Mouse (Mus musculus) midbrain, postnatal 0 days (tissue): Measurements from ENCODE around the gene Tex14. TPM values are rescaled to one million over a fixed set of nuclear protein-coding genes. Genes with fewer than 3 reads are reported as not detected.
"Not testable (repeated sequence)": the region's sequence is repeated elsewhere in the genome, so short reads cannot be mapped to it uniquely, and the experiment has no call there.

Experiments used
- ATAC-seq: fragments of 200-750 bp; cut with Nextera tagmentation; 2 replicates; pipeline ENCODE4 v1.8.0; 2017; ENCODE audit warnings: moderate number of reproducible peaks, mild to moderate bottlenecking, moderate TSS enrichment, moderate library complexity; ENCODE audit not compliant: low FRiP score
- DNase-seq: peaks from one replicate; pipeline ENCODE4 v3.0.0-alpha.2; 2015; ENCODE audit warnings: low spot score
- H3K27ac ChIP-seq: fragments of 300-500 bp; sonication (generic); 2 replicates; pipeline ENCODE4 v1.5.1; 2014; ENCODE audit warnings: low read depth, mild to moderate bottlenecking, low read length, mixed read lengths
- H3K27me3 ChIP-seq: fragments of 300-500 bp; sonication (generic); 2 replicates; pipeline ENCODE4 v1.6.1; 2014; ENCODE audit warnings: low read length, control low read depth, mixed read lengths; ENCODE audit not compliant: insufficient read depth
- H3K36me3 ChIP-seq: fragments of 300-500 bp; sonication (generic); 2 replicates; pipeline ENCODE4 v1.6.1; 2014; ENCODE audit warnings: low read length, control low read depth, mixed read lengths; ENCODE audit not compliant: insufficient read depth
- H3K4me1 ChIP-seq: fragments of 300-500 bp; sonication (generic); 2 replicates; pipeline ENCODE4 v1.6.1; 2014; ENCODE audit warnings: mild to moderate bottlenecking, control low read depth, antibody characterized with exemption, low read length, mixed read lengths; ENCODE audit not compliant: insufficient read depth
- H3K4me2 ChIP-seq: fragments of 300-500 bp; sonication (generic); 2 replicates; pipeline ENCODE4 v1.6.1; 2014; ENCODE audit warnings: low read depth, mild to moderate bottlenecking, low read length, mixed read lengths; ENCODE audit not compliant: poor library complexity, severe bottlenecking
- H3K4me3 ChIP-seq: fragments of 300-500 bp; sonication (generic); 2 replicates; pipeline ENCODE4 v1.5.1; 2014; ENCODE audit warnings: low read depth, mild to moderate bottlenecking, low read length, moderate library complexity
- H3K9ac ChIP-seq: fragments of 300-500 bp; sonication (generic); replicated peaks from 2 replicates; pipeline ENCODE4 v1.6.1; 2014; ENCODE audit warnings: mild to moderate bottlenecking, low read length, moderate library complexity, mixed read lengths; ENCODE audit not compliant: poor library complexity, severe bottlenecking
- H3K9me3 ChIP-seq: fragments of 300-500 bp; sonication (generic); 2 replicates; pipeline ENCODE4 v1.6.1; 2016; ENCODE audit warnings: low read length, control low read depth
- CTCF ChIP-seq: IDR thresholded peaks from 2 replicates; pipeline ENCODE4 v1.5.1; 2016; ENCODE audit warnings: antibody characterized with exemption, mild to moderate bottlenecking
- WGBS: fragments of 180-500 bp; shearing (Covaris S2); extraction: QIAGEN DNeasy Blood & Tissue Kit; methylation state at CpG from one replicate; pipeline ENCODE4 v1.1.7; 2014; 5-methylcytosine and 5-hydroxymethylcytosine counted together
- polyA plus RNA-seq: library from polyadenylated mRNA; unstranded; fragments of >200 nt; fragmentation: Nextera tagmentation; extraction: Ambion mirVana; gene quantifications from 2 replicates; pipeline ENCODE4 v1.2.1, GENCODE M21; 2015
- total RNA-seq: library from RNA; depleted of rRNA; stranded (reverse); fragments of >200 nt; gene quantifications from 2 replicates; pipeline ENCODE4 v1.2.3, GENCODE M21; 2014

Tex14 gene
- total and polyA plus RNA-seq, 2 experiments from 2014 or later = 0.35 to 0.66 TPM

DNA sequence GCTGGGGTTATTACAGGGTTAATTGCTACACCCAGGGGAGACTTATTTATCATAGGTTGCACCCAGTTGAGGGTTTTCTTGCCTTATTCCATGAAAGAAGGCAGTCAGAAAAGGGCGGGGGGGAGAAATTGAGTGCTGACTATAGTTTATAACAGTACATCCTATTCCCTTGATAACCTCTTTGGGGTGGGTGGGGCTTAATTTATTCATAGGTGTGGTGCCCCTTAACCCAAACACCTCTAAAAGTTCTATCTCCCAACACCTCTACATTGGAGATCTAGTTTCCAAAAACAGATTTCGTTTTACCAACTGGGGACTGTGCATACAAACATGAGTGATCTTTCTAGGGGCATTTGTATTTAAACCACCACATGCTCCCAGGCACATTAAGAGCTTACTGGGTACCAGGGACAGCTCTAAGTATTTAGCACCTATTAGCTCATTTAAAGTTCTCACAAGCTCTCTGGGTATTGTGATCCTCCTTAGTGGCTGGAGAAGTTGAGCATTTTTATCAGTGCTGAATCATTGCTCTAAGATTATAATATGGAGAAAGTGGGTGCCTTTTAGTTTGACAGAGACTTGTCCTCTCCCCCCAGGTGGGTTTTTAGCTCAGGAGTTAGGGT lies 23.3 kb downstream of the Tex14 start:
- H3K9ac ChIP-seq = no peak overlapping the region
- H3K27ac ChIP-seq = no peak overlapping the region
- no peak for TF ChIP-seq CTCF
- ATAC-seq (no peak), DNase-seq (no peak)
- no peaks in the 10 kb centered on the region for H3K9me3 ChIP-seq
- no peaks in the 10 kb centered on the region for H3K36me3 ChIP-seq
- H3K4me2 ChIP-seq = no peak overlapping the region
- no peaks in the 10 kb centered on the region for H3K27me3 ChIP-seq
- WGBS = 68% methylated on average over 2 of the region's 2 CpGs
- H3K4me1 ChIP-seq = no peaks in the 10 kb centered on the region; the same call in 1 of the 2 replicates
- no peak overlapping the region for H3K4me3 ChIP-seq

GRCm38 (mm10) chr11:87429363-87429762 lies 24.5 kb downstream of the Tex14 start:
- no peak for TF ChIP-seq CTCF
- DNase-seq = no peak
- no peaks in the 10 kb centered on the region for H3K27me3 ChIP-seq
- no peaks in the 10 kb centered on the region for H3K36me3 ChIP-seq
- no peaks in the 10 kb centered on the region for H3K9me3 ChIP-seq
- no peak overlapping the region for H3K9ac ChIP-seq
- WGBS = 82% methylated on average over 4 of the region's 4 CpGs
- H3K27ac ChIP-seq = no peak overlapping the region
- no peak overlapping the region for H3K4me2 ChIP-seq
- H3K4me1 ChIP-seq = no peaks in the 10 kb centered on the region; the same call in 1 of the 2 replicates
- no peak overlapping the region for H3K4me3 ChIP-seq
- no peak for ATAC-seq

GRCm38 (mm10) chr11:87430374-87430773 lies 25.5 kb downstream of the Tex14 start:
- H3K4me1 ChIP-seq = no peaks in the 10 kb centered on the region; the same call in 1 of the 2 replicates
- no peaks in the 10 kb centered on the region for H3K9me3 ChIP-seq
- no peaks in the 10 kb centered on the region for H3K27me3 ChIP-seq
- no peak overlapping the region for H3K9ac ChIP-seq
- no peak for ATAC-seq
- DNase-seq = no peak
- no peak for TF ChIP-seq CTCF
- no peak overlapping the region for H3K4me3 ChIP-seq
- no peaks in the 10 kb centered on the region for H3K36me3 ChIP-seq
- H3K27ac ChIP-seq = no peak overlapping the region
- 93% methylated on average over 2 of the region's 2 CpGs for WGBS
- H3K4me2 ChIP-seq = no peak overlapping the region

GRCm38 (mm10) chr11:87431813-87432212 lies 26.9 kb downstream of the Tex14 start:
- WGBS = 90% methylated on average over 8 of the region's 8 CpGs
- not testable (repeated sequence) for ATAC-seq

DNA sequence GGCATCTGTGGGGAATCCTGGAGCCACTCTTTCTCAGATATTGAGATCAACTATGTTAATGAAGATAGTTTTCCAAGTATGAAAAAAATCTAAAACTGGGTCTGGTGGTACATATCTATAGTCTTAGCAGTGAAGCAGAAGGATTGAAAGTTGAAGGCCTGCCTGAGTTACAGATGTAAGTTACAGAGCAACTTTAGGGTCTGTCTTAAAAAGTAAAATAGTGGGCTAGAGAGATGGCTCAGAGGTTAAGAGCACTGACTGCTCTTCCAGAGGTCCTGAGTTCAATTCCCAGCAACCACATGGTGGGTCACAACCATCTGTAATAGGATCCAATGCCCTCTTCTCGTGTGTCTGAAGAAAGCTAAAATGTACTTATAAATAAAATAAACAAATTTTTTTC lies 27.6 kb downstream of the Tex14 start:
- no peak for TF ChIP-seq CTCF
- DNase-seq = no peak

More at GRCm38 (mm10) chr11:87431813-87432212, 26.9 kb downstream of the Tex14 start:
- not testable (repeated sequence) for H3K4me1 ChIP-seq, H3K4me2 ChIP-seq, H3K36me3 ChIP-seq, H3K9ac ChIP-seq, H3K27ac ChIP-seq, H3K9me3 ChIP-seq, DNase-seq, H3K27me3 ChIP-seq, H3K4me3 ChIP-seq

GRCm38 (mm10) chr11:87432933-87433669 lies 28.2 kb downstream of the Tex14 start:
- no peaks in the 10 kb centered on the region for H3K4me1 ChIP-seq
- H3K36me3 ChIP-seq = no peaks in the 10 kb centered on the region
- H3K27me3 ChIP-seq = no peaks in the 10 kb centered on the region
- no peaks in the 10 kb centered on the region for H3K9me3 ChIP-seq
- H3K4me2 ChIP-seq = no peak overlapping the region
- ATAC-seq (no peak), DNase-seq (no peak)
- H3K4me3 ChIP-seq = no peak overlapping the region
- 57% methylated on average over 6 of the region's 6 CpGs for WGBS
- no peak overlapping the region for H3K27ac ChIP-seq
- H3K9ac ChIP-seq = no peak overlapping the region
- TF ChIP-seq CTCF = no peak

More for the DNA sequence above, 27.6 kb downstream of the Tex14 start:
- no peaks in the 10 kb centered on the region for H3K27me3 ChIP-seq
- no peak overlapping the region for H3K4me2 ChIP-seq
- H3K4me1 ChIP-seq = no peaks in the 10 kb centered on the region
- H3K4me3 ChIP-seq = no peak overlapping the region
- no peaks in the 10 kb centered on the region for H3K9me3 ChIP-seq
- no peaks in the 10 kb centered on the region for H3K36me3 ChIP-seq
- no peak overlapping the region for H3K27ac ChIP-seq
- no peak overlapping the region for H3K9ac ChIP-seq
- WGBS = 82% methylated on average over 1 of the region's 1 CpGs
- no peak for ATAC-seq

DNA sequence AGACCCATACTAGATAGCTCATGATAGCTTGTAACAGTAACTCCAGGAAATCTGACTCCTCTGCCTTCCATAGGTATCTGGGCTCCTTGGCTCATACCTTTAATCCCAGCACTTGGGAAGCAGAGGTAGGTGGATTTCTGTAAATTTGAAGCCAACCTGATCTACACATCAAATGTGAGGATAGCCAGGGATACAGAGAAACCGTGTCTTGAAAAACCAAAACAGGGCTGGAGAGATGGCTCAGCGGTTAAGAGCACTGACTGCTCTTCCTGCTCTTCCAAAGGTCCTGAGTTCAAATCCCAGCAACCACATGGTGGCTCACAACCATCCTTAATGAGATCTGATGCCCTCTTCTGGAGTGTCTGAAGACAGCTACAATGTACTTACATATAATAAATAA lies 30.2 kb downstream of the Tex14 start:
- not testable (repeated sequence) for ATAC-seq, H3K27me3 ChIP-seq, H3K36me3 ChIP-seq, H3K4me1 ChIP-seq, H3K9ac ChIP-seq, DNase-seq, H3K4me2 ChIP-seq, H3K27ac ChIP-seq, H3K4me3 ChIP-seq, H3K9me3 ChIP-seq
- 93% methylated on average over 2 of the region's 2 CpGs for WGBS
